Mouse (Mus musculus) retina, adult 2 months (tissue): ENCODE results near the gene Kiz.

ENCODE experiments used
- DNase-seq: peaks from one replicate; pipeline ENCODE4 v3.0.0-alpha.2; 2012; ENCODE audit warnings: low read depth, low spot score

The Kiz gene

DNA sequence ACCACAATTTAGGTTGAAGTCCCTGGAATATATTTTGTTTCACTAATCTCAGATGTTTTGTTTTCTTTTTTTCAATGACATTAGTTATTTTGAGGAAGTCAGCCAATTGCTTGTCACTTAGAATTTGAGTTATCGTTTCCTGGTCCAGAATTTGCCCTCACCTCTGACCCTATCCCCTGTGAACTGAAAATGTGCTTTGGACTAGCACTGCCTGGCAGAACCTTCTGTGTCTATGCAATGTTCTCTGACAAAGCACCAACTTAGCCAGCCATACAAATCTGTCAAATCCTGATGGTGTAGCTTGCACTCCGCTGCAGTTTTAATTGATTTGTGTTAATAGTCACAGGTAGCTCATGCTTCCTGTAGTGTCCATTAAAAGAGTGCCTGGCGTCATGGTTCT is 10.1 kb downstream of the Kiz start:
- no peak for DNase-seq

DNA sequence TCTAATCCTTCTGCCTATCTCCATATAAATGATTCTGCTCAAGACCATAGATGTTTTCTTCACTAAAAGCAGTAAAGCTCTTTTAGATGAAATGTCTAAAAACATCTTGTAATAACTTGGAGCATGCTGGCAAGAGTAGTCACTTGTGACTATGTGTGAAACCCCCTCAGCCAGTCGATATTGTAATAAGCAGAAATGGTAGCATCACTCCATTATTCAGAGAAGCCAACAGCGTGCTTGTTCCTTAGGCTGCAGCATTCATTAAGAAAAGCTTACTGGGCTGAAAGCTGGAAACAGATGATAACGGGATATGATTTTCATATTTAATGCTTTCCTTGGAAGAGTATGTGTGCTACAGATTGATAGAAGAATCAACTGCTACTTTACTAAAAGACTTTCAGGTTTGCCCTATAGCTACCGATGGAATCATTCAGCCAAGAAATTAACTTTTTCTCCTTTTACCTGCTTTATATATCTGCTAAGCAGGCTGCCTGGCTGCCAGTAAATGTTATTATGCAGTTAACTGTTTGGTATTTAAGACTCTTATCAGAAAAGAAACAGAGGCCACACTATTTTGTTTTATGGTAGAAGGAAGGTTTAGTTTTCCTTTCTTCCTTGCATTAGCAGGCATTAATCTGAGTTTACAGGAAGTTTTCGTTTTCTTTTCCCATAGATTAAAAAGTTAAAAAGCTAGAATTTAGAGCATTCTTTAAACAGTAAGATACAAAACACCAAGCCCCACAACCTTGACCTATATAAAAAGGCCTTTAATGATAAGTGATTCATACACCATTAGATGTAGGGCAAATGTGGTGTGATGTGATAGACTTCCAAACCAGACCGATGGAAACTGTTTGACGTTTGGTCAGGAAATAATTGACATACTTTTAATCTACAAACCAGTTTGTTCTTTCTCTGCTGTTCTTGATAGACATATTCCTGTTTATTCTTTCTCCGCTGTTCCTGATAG is 15.9 kb downstream of the Kiz start:
- no peak for DNase-seq

- no peak for DNase-seq
Observed at GRCm38 (mm10) chr2:146872697-146873096, 17.0 kb downstream of the Kiz start.

- no peak for DNase-seq
Observed at GRCm38 (mm10) chr2:146873881-146874441, 18.3 kb downstream of the Kiz start.

DNA sequence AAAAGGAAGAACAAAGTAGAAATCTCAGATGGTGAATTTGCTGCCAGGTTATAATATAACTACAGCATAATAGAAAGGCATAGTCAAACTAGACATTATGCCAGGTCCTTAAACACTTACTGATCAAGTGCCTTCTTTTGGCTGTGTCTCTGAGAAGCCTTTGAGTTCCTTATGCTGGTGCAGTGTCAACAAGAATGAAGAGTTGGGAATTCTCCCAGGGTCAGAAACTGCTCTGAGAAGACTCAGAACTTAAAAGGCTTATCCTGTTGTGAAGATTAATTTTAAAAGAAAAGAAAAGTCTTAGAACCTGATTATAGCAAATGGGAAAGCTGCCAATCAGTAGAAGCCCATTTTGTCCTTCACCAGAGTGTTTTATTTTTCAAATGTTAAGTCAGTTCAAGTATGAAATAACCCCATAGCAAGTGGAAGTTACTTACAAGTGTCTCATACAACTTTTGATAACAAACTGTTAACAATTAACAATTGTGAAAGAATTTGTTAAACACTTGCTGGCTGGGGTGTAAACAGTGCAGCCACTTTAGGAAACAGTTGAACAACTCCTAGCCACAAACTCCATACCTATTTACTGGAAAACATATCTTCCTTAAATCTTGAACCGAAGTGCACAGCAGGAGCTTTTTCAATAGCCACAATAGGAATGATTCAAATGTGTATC is 21.9 kb downstream of the Kiz start:
- no peak for DNase-seq

GRCm38 (mm10) chr2:146881623-146882022 is 26.0 kb downstream of the Kiz start:
- no peak for DNase-seq

GRCm38 (mm10) chr2:146884291-146884855 is 28.7 kb downstream of the Kiz start:
- no peak for DNase-seq

DNA sequence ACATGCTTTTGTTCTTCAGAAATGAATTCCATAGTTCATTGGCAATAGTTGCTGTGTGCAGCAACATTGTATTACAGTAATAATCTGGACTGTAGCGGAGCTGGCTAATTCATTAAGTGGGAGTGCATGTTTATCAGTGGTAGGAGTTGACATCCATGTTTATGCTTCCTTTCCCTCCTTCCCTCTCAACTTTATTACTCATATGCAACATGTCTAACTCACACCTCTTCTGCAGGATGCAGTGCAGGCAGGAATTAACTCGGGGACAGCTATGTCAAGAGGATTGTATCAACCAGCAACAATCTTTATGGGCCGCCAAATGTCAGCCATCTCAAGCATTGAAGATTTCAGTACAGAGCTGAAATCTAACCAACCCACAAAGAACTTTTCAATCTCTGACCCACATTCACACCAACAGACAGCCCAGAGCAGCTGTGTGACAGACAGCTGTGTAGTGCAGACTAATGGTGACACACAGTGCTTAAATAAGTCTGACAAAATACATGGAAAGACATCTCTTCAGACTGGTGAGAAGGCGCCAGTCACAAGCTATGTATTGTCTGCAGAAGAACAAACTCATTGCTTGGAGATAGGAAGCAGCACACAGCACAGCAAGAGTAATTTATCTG is 33.2 kb downstream of the Kiz start:
- no peak for DNase-seq

- no peak for DNase-seq
Observed at GRCm38 (mm10) chr2:146898977-146899376, 43.3 kb downstream of the Kiz start.

GRCm38 (mm10) chr2:146916085-146916484 is 60.4 kb downstream of the Kiz start:
- no peak for DNase-seq

GRCm38 (mm10) chr2:146917770-146918169 is 62.1 kb downstream of the Kiz start:
- DNase-seq: no peak

GRCm38 (mm10) chr2:146920375-146921160 is 64.9 kb downstream of the Kiz start:
- DNase-seq: no peak

DNA sequence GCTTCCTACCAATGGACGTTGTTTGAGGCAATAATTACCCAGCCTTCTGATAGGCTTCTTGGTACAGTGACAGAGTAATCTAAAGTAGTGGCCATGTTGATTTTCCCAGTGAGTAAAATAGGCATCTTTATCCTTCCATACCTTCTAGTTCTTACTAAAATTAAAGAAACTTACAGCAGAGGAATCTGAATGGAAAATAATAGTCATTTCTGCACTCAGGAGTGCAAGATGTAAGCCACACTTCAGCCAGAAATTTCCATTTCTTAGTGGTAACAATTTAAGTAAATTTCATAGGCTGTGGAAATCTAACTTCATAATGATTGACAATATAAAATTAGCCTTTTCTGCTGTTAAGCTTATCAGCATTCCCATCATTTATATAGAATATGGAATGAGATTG is 69.6 kb downstream of the Kiz start:
- no peak for DNase-seq

GRCm38 (mm10) chr2:146925846-146926245 is 70.2 kb downstream of the Kiz start:
- no peak for DNase-seq

- DNase-seq: no peak
Observed at GRCm38 (mm10) chr2:146948223-146948776, 92.6 kb downstream of the Kiz start.

- DNase-seq: no peak
Observed at GRCm38 (mm10) chr2:146956366-146956765, 100.7 kb downstream of the Kiz start.

GRCm38 (mm10) chr2:146958398-146958911 is 102.8 kb downstream of the Kiz start:
- DNase-seq: no peak

GRCm38 (mm10) chr2:146958951-146959821 is 103.5 kb downstream of the Kiz start:
- peak; percentile 50 for DNase-seq

DNA sequence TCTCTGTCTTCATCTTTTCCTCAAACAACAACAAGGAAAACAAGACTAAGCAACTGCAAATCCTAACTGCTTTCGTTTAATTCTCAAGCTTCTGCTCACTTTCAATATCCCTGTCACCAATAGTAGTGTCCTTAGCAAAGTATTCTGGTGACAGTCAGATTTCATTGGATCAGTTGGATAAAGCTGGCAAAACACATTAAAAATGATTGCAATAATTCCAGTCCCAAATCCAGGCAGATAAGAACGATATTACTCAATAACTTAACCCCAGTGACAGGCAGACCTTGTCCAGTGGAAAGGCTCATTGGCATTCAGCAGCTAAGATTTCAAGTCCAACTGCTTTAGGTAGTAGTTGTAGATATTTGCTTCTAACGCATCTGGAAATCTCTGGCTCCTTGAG is 119.4 kb downstream of the Kiz start:
- no peak for DNase-seq
